Mouse (Mus musculus) kidney, adult 11 months (tissue): Measurements from ENCODE around the gene Myo1b.

Experiments used
- DNase-seq: peaks from one replicate; pipeline ENCODE4 v3.0.0; 2022

Myo1b gene

GRCm38 (mm10) chr1:51706106-51706505 is 209.8 kb downstream of the Myo1b start:
- no peak for DNase-seq

GRCm38 (mm10) chr1:51704610-51705009 is 211.3 kb downstream of the Myo1b start:
- no peak for DNase-seq
